Mouse (Mus musculus) testis, adult 2 months (tissue): ENCODE results near the gene Nlk. TPM values are rescaled to one million over a fixed set of nuclear protein-coding genes. Genes with fewer than 3 reads are reported as not detected.

Source experiments
- H3K27ac ChIP-seq: fragments of 200-500 bp; 2 replicates; pipeline ENCODE4 v1.5.1; 2012; ENCODE audit warnings: low read depth, low read length; ENCODE audit not compliant: control insufficient read depth, insufficient read depth
- H3K27me3 ChIP-seq: fragments of 200-500 bp; 2 replicates; pipeline ENCODE4 v1.6.1; 2012; ENCODE audit warnings: mild to moderate bottlenecking, low read length, moderate library complexity; ENCODE audit not compliant: control insufficient read depth, insufficient read depth
- H3K36me3 ChIP-seq: fragments of 200-500 bp; 2 replicates; pipeline ENCODE4 v1.6.1; 2012; ENCODE audit warnings: mild to moderate bottlenecking, low read length; ENCODE audit not compliant: control insufficient read depth, insufficient read depth
- H3K4me1 ChIP-seq: fragments of 200-500 bp; 2 replicates; pipeline ENCODE4 v1.6.1; 2012; ENCODE audit warnings: low read length; ENCODE audit not compliant: control insufficient read depth, insufficient read depth
- H3K4me3 ChIP-seq: fragments of 200-500 bp; 2 replicates; pipeline ENCODE4 v1.5.1; 2012; ENCODE audit warnings: low read depth, mild to moderate bottlenecking, low read length, moderate library complexity, mixed read lengths; ENCODE audit not compliant: control insufficient read depth
- CTCF ChIP-seq: fragments of 200-500 bp; IDR thresholded peaks from 2 replicates; pipeline ENCODE4 v1.5.1; 2012; ENCODE audit warnings: low read depth, mild to moderate bottlenecking, inconsistent platforms, low read length, moderate library complexity; ENCODE audit not compliant: control insufficient read depth, insufficient read depth, insufficient replicate concordance
- POLR2A ChIP-seq: fragments of 200-500 bp; IDR thresholded peaks from 2 replicates; pipeline ENCODE4 v1.6.1; 2012; ENCODE audit warnings: low read depth, mild to moderate bottlenecking, inconsistent platforms, low read length, moderate library complexity; ENCODE audit not compliant: control insufficient read depth
- polyA plus RNA-seq: library from polyadenylated mRNA; depleted of rRNA; stranded (reverse); fragments of >200 nt; gene quantifications from 2 replicates; pipeline ENCODE4 v1.2.3, GENCODE M21; 2012

Gene Nlk
- polyA plus RNA-seq, 1 experiment, result 12.0 TPM

GRCm38 (mm10) chr11:78571854-78572253 lies 125.3 kb downstream of the Nlk start:
- Histone ChIP-seq H3K27me3 (no peaks in the 10 kb centered on the region), H3K27ac (no peak overlapping the region), H3K4me1 (no peaks in the 10 kb centered on the region), H3K36me3 (peaks cover 7% of the 10 kb centered on the region), H3K4me3 (no peak overlapping the region)
- no peak for TF ChIP-seq POLR2A
- TF ChIP-seq CTCF, result no peak

GRCm38 (mm10) chr11:78571441-78571840 lies 125.7 kb downstream of the Nlk start:
- TF ChIP-seq POLR2A, result no peak
- no peak for TF ChIP-seq CTCF
- Histone ChIP-seq H3K4me3 (no peak overlapping the region), H3K27ac (no peak overlapping the region), H3K27me3 (no peaks in the 10 kb centered on the region), H3K36me3 (peaks cover 5% of the 10 kb centered on the region), H3K4me1 (no peaks in the 10 kb centered on the region)

- Histone ChIP-seq H3K27ac (no peak overlapping the region), H3K27me3 (no peaks in the 10 kb centered on the region), H3K4me3 (no peak overlapping the region), H3K4me1 (no peaks in the 10 kb centered on the region), H3K36me3 (peaks cover 5% of the 10 kb centered on the region)
- TF ChIP-seq POLR2A (no peak), CTCF (no peak)
Measured at GRCm38 (mm10) chr11:78569806-78570205, 127.4 kb downstream of the Nlk start.

GRCm38 (mm10) chr11:78568827-78569226 lies 128.3 kb downstream of the Nlk start:
- H3K36me3 ChIP-seq, result peaks cover 1% of the 10 kb centered on the region; the same call in 1 of the 2 replicates
- TF ChIP-seq POLR2A, result no peak
- no peak for TF ChIP-seq CTCF
- H3K4me1 ChIP-seq, result no peaks in the 10 kb centered on the region
- no peaks in the 10 kb centered on the region for H3K27me3 ChIP-seq
- no peak overlapping the region for H3K27ac ChIP-seq
- H3K4me3 ChIP-seq, result no peak overlapping the region

- no peak for TF ChIP-seq POLR2A
- no peak for TF ChIP-seq CTCF
- H3K4me3 ChIP-seq, result no peak overlapping the region
- peaks cover 1% of the 10 kb centered on the region; the same call in 1 of the 2 replicates for H3K36me3 ChIP-seq
- H3K27me3 ChIP-seq, result no peaks in the 10 kb centered on the region
- no peaks in the 10 kb centered on the region for H3K4me1 ChIP-seq
- H3K27ac ChIP-seq, result no peak overlapping the region
Measured at GRCm38 (mm10) chr11:78567614-78568013, 129.6 kb downstream of the Nlk start.

GRCm38 (mm10) chr11:78566775-78567174 lies 130.4 kb downstream of the Nlk start:
- Histone ChIP-seq H3K36me3 (no peaks in the 10 kb centered on the region), H3K27ac (peak overlapping the region; percentile 55; the same call in 1 of the 2 replicates), H3K27me3 (no peaks in the 10 kb centered on the region), H3K4me1 (no peaks in the 10 kb centered on the region), H3K4me3 (no peak overlapping the region)
- TF ChIP-seq POLR2A (no peak), CTCF (no peak)

GRCm38 (mm10) chr11:78560447-78560846 lies 136.7 kb downstream of the Nlk start:
- Histone ChIP-seq H3K36me3 (no peaks in the 10 kb centered on the region), H3K27ac (no peak overlapping the region), H3K4me1 (no peaks in the 10 kb centered on the region), H3K4me3 (no peak overlapping the region), H3K27me3 (no peaks in the 10 kb centered on the region)
- TF ChIP-seq CTCF, result peak; percentile 39; the same call in 1 of the 2 replicates
- TF ChIP-seq POLR2A, result no peak

GRCm38 (mm10) chr11:78557241-78557640 lies 139.9 kb downstream of the Nlk start:
- Histone ChIP-seq H3K4me1 (peaks cover 3% of the 10 kb centered on the region; the same call in 1 of the 2 replicates), H3K36me3 (no peaks in the 10 kb centered on the region), H3K27me3 (no peaks in the 10 kb centered on the region), H3K4me3 (no peak overlapping the region), H3K27ac (no peak overlapping the region)
- no peak for TF ChIP-seq CTCF
- TF ChIP-seq POLR2A, result no peak
